ENCODE assay signal across 24 mouse cellular contexts in genomic region chr7:44835373-44836015, GRCm38 (mm10). TPM values are rescaled to one million over a fixed set of nuclear protein-coding genes. Genes with fewer than 3 reads are reported as not detected.
DNase-seq lines count a peak whose midpoint lies in the region; ATAC-seq and TF ChIP-seq lines count a peak whose summit lies in the region.
"Had no signal": no experiment of that assay in that cellular context is flagged by ENCODE, and none has a peak within 500 bp of the region (broad histone marks: within the 10 kb centered on the region; RNA-seq: fewer than 3 reads in every experiment).

No protein-coding gene starts in this region.

- peaks cover 12% of the 10 kb centered on the region for H3K79me2 ChIP-seq in myocyte (ENCODE audit: control insufficient read depth, insufficient read depth)

- H3K4me2 ChIP-seq in myocyte (ENCODE audit: low read depth) = no peak overlapping the region
- H3K4me2 ChIP-seq: embryonic facial prominence, embryonic 12.5 days; heart, embryonic 13.5 days; hindbrain, embryonic 15.5 days; limb, embryonic 12.5 days; liver, embryonic 11.5 days; midbrain, embryonic 13.5 days; neural tube, embryonic 13.5 days had no signal

- H3ac ChIP-seq in myocyte (ENCODE audit: control insufficient read depth, insufficient read length) = no peak overlapping the region

- H3K27me3 ChIP-seq in myocyte (ENCODE audit: control insufficient read depth, insufficient read depth, insufficient read length) = no peaks in the 10 kb centered on the region

- peaks cover 14% of the 10 kb centered on the region for H3K36me3 ChIP-seq in myocyte (ENCODE audit: control insufficient read depth, insufficient read depth)

- intact Hi-C loops in heart, postnatal 25 days (cut with DNase I) = no loop called here

- no peak overlapping the region for H3K4me3 ChIP-seq in myocyte
- H3K4me3 ChIP-seq: embryonic facial prominence, embryonic 12.5 days; heart, adult 2 months; heart, embryonic 13.5 days; hindbrain, embryonic 15.5 days; limb, embryonic 12.5 days; midbrain, embryonic 13.5 days; neural tube, embryonic 13.5 days had no signal

- TF ChIP-seq POLR2A in myocyte (IDR thresholded peaks at IDR 0.05; ENCODE audit: insufficient read length, low read depth) = no peak

- ATAC-seq in CD4-positive, CD25-positive, alpha-beta regulatory T cell, adult 4 months = peak; percentile 38
- ATAC-seq: forebrain, postnatal 0 days; liver, postnatal 0 days; midbrain, embryonic 13.5 days had no signal

- DNase-seq in lung, adult 18-20 months = peak; percentile 50 to 65
- no peak for DNase-seq in lung, postnatal 25 days (ENCODE audit: low spot score)
- peak; percentile 64 for DNase-seq in A20 (ENCODE audit: low read depth, low spot score)
- DNase-seq in ovary, postnatal 10 days (ENCODE audit: low spot score) = no peak
- DNase-seq in heart, postnatal 25 days (ENCODE audit: low spot score) = no peak
- DNase-seq: adrenal gland, postnatal 25 days; cerebellum, adult 18-20 months; cerebellum, postnatal 25 days; forebrain, postnatal 0 days; gastrocnemius, postnatal 36 days; heart, postnatal 36 days; liver, postnatal 0 days; thymus, adult 18-20 months; thymus, postnatal 4 days had no signal

TF ChIP-seq in myocyte, 11 proteins besides CTCF, POLR2A, EP300 and RAD21:
- TF ChIP-seq USF1 (IDR thresholded peaks at IDR 0.05; ENCODE audit: low read depth) = no peak
- TF ChIP-seq POLR2AphosphoS2 (IDR thresholded peaks at IDR 0.05; ENCODE audit: insufficient read length, low read depth) = peak; percentile 72

RNA-seq across cellular contexts. Expression of gene Akt1s1, which starts 13.3 kb away (rescaled TPM):
- 1 to 10 TPM; 1.2 to 3.1 TPM for polyA plus RNA-seq in CD4-positive, CD25-positive, alpha-beta regulatory T cell, adult 4 months (2017; shearing (Covaris generic))
- 200 TPM for polyA plus RNA-seq in myocyte (2012; fragmentation: generic; extraction: Trizol)
- 10 to 100 TPM; 61.8 to 75.9 TPM for total RNA-seq in heart, postnatal 25 days (2021)

RNA-seq across cellular contexts. Expression of gene Tbc1d17, which starts 13.4 kb away (rescaled TPM):
- polyA plus RNA-seq in CD4-positive, CD25-positive, alpha-beta regulatory T cell, adult 4 months (2017; shearing (Covaris generic)) = 10 to 100 TPM; 64.8 to 85.3 TPM
- polyA plus RNA-seq in myocyte (2012; fragmentation: generic; extraction: Trizol) = 53.8 TPM
- total RNA-seq in heart, postnatal 25 days (2021) = 10 to 100 TPM; 44.3 to 47.0 TPM

RNA-seq across cellular contexts. Expression of gene Atf5, which starts 19.0 kb away (rescaled TPM):
- under 1 TPM; 0.19 to 0.35 TPM for polyA plus RNA-seq in CD4-positive, CD25-positive, alpha-beta regulatory T cell, adult 4 months (2017; shearing (Covaris generic))
- polyA plus RNA-seq in myocyte (2012; fragmentation: generic; extraction: Trizol) = 939 TPM
- total RNA-seq in heart, postnatal 25 days (2021) = 10 to 100 TPM; 63.7 to 64.5 TPM

RNA-seq across cellular contexts. Expression of gene Il4i1, which starts 19.3 kb away (rescaled TPM):
- polyA plus RNA-seq in CD4-positive, CD25-positive, alpha-beta regulatory T cell, adult 4 months (2017; shearing (Covaris generic)) = 1 to 10 TPM; 1.9 to 3.6 TPM
- 1.9 TPM for polyA plus RNA-seq in myocyte (2012; fragmentation: generic; extraction: Trizol)
- total RNA-seq in heart, postnatal 25 days (2021) = 1 to 10 TPM in 1 of 2 experiments, under 1 TPM in 1; 0.62 to 2.2 TPM

RNA-seq across cellular contexts. Expression of gene Nup62, which starts 19.6 kb away (rescaled TPM):
- 10 to 100 TPM; 27.3 to 57.8 TPM for polyA plus RNA-seq in CD4-positive, CD25-positive, alpha-beta regulatory T cell, adult 4 months (2017; shearing (Covaris generic))
- polyA plus RNA-seq in myocyte (2012; fragmentation: generic; extraction: Trizol) = 77.0 TPM
- total RNA-seq in heart, postnatal 25 days (2021) = 10 to 100 TPM; 26.0 to 28.6 TPM

Comparison
In these comparisons a context has a peak if more than half of its experiments do, and no peak if none do; other contexts are left out.
1. DNase-seq: peak in lung, adult 18-20 months (2 of 2) and A20 (single experiment); none in lung, postnatal 25 days (single experiment), ovary, postnatal 10 days (single experiment) and heart, postnatal 25 days (single experiment).
2. RNA of gene Akt1s1, which starts 13.3 kb away (polyA plus RNA-seq): 200 TPM in myocyte (single experiment); 1.2 to 3.1 TPM in CD4-positive, CD25-positive, alpha-beta regulatory T cell, adult 4 months; every median in the first group is over 10 times any median in the second.
3. RNA of gene Atf5, which starts 19.0 kb away (polyA plus RNA-seq): 939 TPM in myocyte (single experiment); 0.19 to 0.35 TPM in CD4-positive, CD25-positive, alpha-beta regulatory T cell, adult 4 months; every median in the first group is over 100 times any median in the second.